Comparison of ENCODE assay signal across 14 mouse cellular contexts in genomic region chr6:119137768-119138167, GRCm38 (mm10). TPM values are rescaled to one million over a fixed set of nuclear protein-coding genes. Genes with fewer than 3 reads are reported as not detected.
A peak's percentile ranks its signal among the peaks of the same experiment; 100 is the strongest.
DNase-seq lines count a peak whose midpoint lies in the region; ATAC-seq and TF ChIP-seq lines count a peak whose summit lies in the region.
"Had no signal": no experiment of that assay in that cellular context is flagged by ENCODE, and none has a peak within 500 bp of the region (broad histone marks: within the 10 kb centered on the region; RNA-seq: fewer than 3 reads in every experiment).

No protein-coding gene starts in this region.

- no peak overlapping the region for H3K4me3 ChIP-seq in kidney, postnatal 0 days (replicated peaks; ENCODE audit: low read depth, low read length)
- H3K4me3 ChIP-seq: embryonic facial prominence, embryonic 12.5 days; forebrain, embryonic 10.5 days; neural tube, embryonic 13.5 days had no signal

- no peak overlapping the region for H3K4me2 ChIP-seq in kidney, postnatal 0 days (ENCODE audit: low read length)
- H3K4me2 ChIP-seq: embryonic facial prominence, embryonic 12.5 days; neural tube, embryonic 13.5 days had no signal

- no peaks in the 10 kb centered on the region for H3K9me3 ChIP-seq in kidney, postnatal 0 days (replicated peaks; ENCODE audit: low read length)
- H3K9me3 ChIP-seq: embryonic facial prominence, embryonic 12.5 days; forebrain, embryonic 10.5 days; neural tube, embryonic 13.5 days had no signal

- ATAC-seq in kidney, postnatal 0 days (replicated peaks; ENCODE audit: low FRiP score, low read depth): no peak
- ATAC-seq: activated CD4-positive, CD25-positive, alpha-beta regulatory T cell, adult 4 months had no signal

- no peaks in the 10 kb centered on the region for H3K4me1 ChIP-seq in kidney, postnatal 0 days (replicated peaks; ENCODE audit: insufficient read depth, low read length)
- H3K4me1 ChIP-seq: embryonic facial prominence, embryonic 12.5 days; forebrain, embryonic 10.5 days; neural tube, embryonic 13.5 days had no signal

- DNase-seq in kidney, postnatal 0 days (ENCODE audit: low spot score): peak; percentile 8
- DNase-seq in kidney, postnatal 10 days: no peak
- DNase-seq in adrenal gland, postnatal 10 days: peak; percentile 50
- DNase-seq in gonadal fat pad, adult 2 months (ENCODE audit: low read depth): peak; percentile 13
- DNase-seq in lung, postnatal 25 days (ENCODE audit: low spot score): peak; percentile 38
- DNase-seq in left cerebral cortex, adult 9 months (ENCODE audit: low spot score in 2 of 2): no peak
- DNase-seq in urinary bladder, adult 18-20 months (ENCODE audit: low spot score in 2 of 2): no peak
- DNase-seq: cerebellum, postnatal 14 days; kidney, postnatal 14 days; thymus, postnatal 4 days had no signal

- whole genome bisulfite sequencing in kidney, postnatal 0 days: 84% methylated on average over 10 of the region's 10 CpGs

- no peaks in the 10 kb centered on the region for H3K36me3 ChIP-seq in kidney, postnatal 0 days (ENCODE audit: insufficient read depth, low read length)
- H3K36me3 ChIP-seq: embryonic facial prominence, embryonic 12.5 days; forebrain, embryonic 10.5 days; neural tube, embryonic 13.5 days had no signal

- no peak overlapping the region for H3K9ac ChIP-seq in kidney, postnatal 0 days (ENCODE audit: low read depth, low read length)
- H3K9ac ChIP-seq: embryonic facial prominence, embryonic 12.5 days; neural tube, embryonic 13.5 days had no signal

- no peaks in the 10 kb centered on the region for H3K27me3 ChIP-seq in kidney, postnatal 0 days (ENCODE audit: insufficient read depth, low read length)
- H3K27me3 ChIP-seq: embryonic facial prominence, embryonic 12.5 days; neural tube, embryonic 13.5 days had no signal

- no peak overlapping the region for H3K27ac ChIP-seq in kidney, postnatal 0 days
- H3K27ac ChIP-seq: embryonic facial prominence, embryonic 12.5 days; forebrain, embryonic 10.5 days; neural tube, embryonic 13.5 days had no signal

- no peak for TF ChIP-seq CTCF in kidney, postnatal 0 days (IDR thresholded peaks at IDR 0.05; ENCODE audit: low read depth)

RNA-seq across cellular contexts. Expression of gene Dcp1b, which starts 37.3 kb away (rescaled TPM):
- 9.4 and 9.8 TPM in 2 replicates for polyA plus RNA-seq in kidney, postnatal 0 days (2015; fragmentation: Nextera tagmentation; extraction: Ambion mirVana)
- 10 to 100 TPM; 10.7 to 17.4 TPM for total RNA-seq in adrenal gland, postnatal 10 days (2021)
- 12.4 and 13.4 TPM in 2 replicates for polyA plus RNA-seq in gonadal fat pad, adult 2 months (2012; rRNA removed)

RNA-seq across cellular contexts. Expression of gene Cacna1c, which starts 58.5 kb away (rescaled TPM):
- polyA plus RNA-seq in kidney, postnatal 0 days (2015; fragmentation: Nextera tagmentation; extraction: Ambion mirVana): 1.1 and 1.3 TPM in 2 replicates
- 10 to 100 TPM; 39.2 to 58.2 TPM for total RNA-seq in adrenal gland, postnatal 10 days (2021)
- polyA plus RNA-seq in gonadal fat pad, adult 2 months (2012; rRNA removed): 3.0 and 3.5 TPM in 2 replicates

Comparison
In these comparisons a context has a peak if more than half of its experiments do, and no peak if none do; other contexts are left out.
1. DNase-seq: peak in kidney, postnatal 0 days (single experiment), adrenal gland, postnatal 10 days (single experiment), gonadal fat pad, adult 2 months (single experiment) and lung, postnatal 25 days (single experiment); none in kidney, postnatal 10 days (single experiment), left cerebral cortex, adult 9 months (0 of 2) and urinary bladder, adult 18-20 months (0 of 2).